In genomic region chr5:36483203-36484101, GRCm38 (mm10) we compare ENCODE assay signal across 8 mouse cellular contexts. TPM values are rescaled to one million over a fixed set of nuclear protein-coding genes. Genes with fewer than 3 reads are reported as not detected.
DNase-seq lines count a peak whose midpoint lies in the region; ATAC-seq lines count a peak whose summit lies in the region.

No protein-coding gene starts in this region.

- peaks cover 63% of the 10 kb centered on the region for H3K4me1 ChIP-seq in liver, embryonic 13.5 days (replicated peaks)

- peak; percentile 29 for DNase-seq in ovary, adult 18-20 months (ENCODE audit: low spot score)
- DNase-seq in ovary, postnatal 14 days (ENCODE audit: low spot score) = no peak
- peak; percentile 51 for DNase-seq in cerebellum, adult 8-10 months
- DNase-seq in gastrocnemius, adult 18-20 months (ENCODE audit: low spot score) = peak; percentile 42
- peak; percentile 34 for DNase-seq in induced T-regulatory cell, adult 2 months (ENCODE audit: low read depth)
- peak; percentile 42 for DNase-seq in liver, embryonic 13.5 days
- peak; percentile 56 to 62 for DNase-seq in natural killer cell, adult 2 months (ENCODE audit: low spot score in 2 of 2)
- peak; percentile 71 for DNase-seq in thymus, postnatal 14 days

- peak; percentile 4; the same call in 1 of the 2 replicates for ATAC-seq in liver, embryonic 13.5 days (ENCODE audit: low read depth)

- 2% methylated on average over 57 of the region's 58 CpGs for WGBS in liver, embryonic 13.5 days (ENCODE audit: insufficient replicate concordance)

- peak overlapping the region; percentile 98 for H3K9ac ChIP-seq in liver, embryonic 13.5 days

- H3K4me2 ChIP-seq in liver, embryonic 13.5 days = peak overlapping the region; percentile 95

- H3K27ac ChIP-seq in liver, embryonic 13.5 days = peak overlapping the region; percentile 83

- H3K36me3 ChIP-seq in liver, embryonic 13.5 days = 0 out of 2 replicates have a peak, but pooled peaks cover 4% of the 10 kb centered on the region

- no peaks in the 10 kb centered on the region for H3K9me3 ChIP-seq in liver, embryonic 13.5 days (replicated peaks)

- H3K4me3 ChIP-seq in liver, embryonic 13.5 days (replicated peaks) = peak overlapping the region; percentile 93

- H3K27me3 ChIP-seq in liver, embryonic 13.5 days = peaks cover 36% of the 10 kb centered on the region

RNA-seq across cellular contexts. Expression of gene Tada2b, which starts 0.6 kb away (rescaled TPM):
- total RNA-seq in gastrocnemius, adult 18-20 months (2021) = 10 to 100 TPM; 15.4 to 17.4 TPM
- 1.2 TPM in 2 replicates for polyA plus RNA-seq in liver, embryonic 13.5 days (2015; fragmentation: Nextera tagmentation; extraction: Ambion mirVana)

RNA-seq across cellular contexts. Expression of gene Ccdc96, which starts 0.9 kb away (rescaled TPM):
- under 1 TPM in 1 of 2 experiments, not detected in 1; 0.07 TPM for total RNA-seq in gastrocnemius, adult 18-20 months (2021)
- 0.08 and 0.14 TPM in 2 replicates for polyA plus RNA-seq in liver, embryonic 13.5 days (2015; fragmentation: Nextera tagmentation; extraction: Ambion mirVana)

RNA-seq across cellular contexts. Expression of gene Grpel1, which starts 18.7 kb away (rescaled TPM):
- 10 to 100 TPM; 33.0 to 35.1 TPM for total RNA-seq in gastrocnemius, adult 18-20 months (2021)
- polyA plus RNA-seq in liver, embryonic 13.5 days (2015; fragmentation: Nextera tagmentation; extraction: Ambion mirVana) = 50.1 and 51.5 TPM in 2 replicates
